ENCODE assay signal across 15 mouse cellular contexts in the genomic region with DNA sequence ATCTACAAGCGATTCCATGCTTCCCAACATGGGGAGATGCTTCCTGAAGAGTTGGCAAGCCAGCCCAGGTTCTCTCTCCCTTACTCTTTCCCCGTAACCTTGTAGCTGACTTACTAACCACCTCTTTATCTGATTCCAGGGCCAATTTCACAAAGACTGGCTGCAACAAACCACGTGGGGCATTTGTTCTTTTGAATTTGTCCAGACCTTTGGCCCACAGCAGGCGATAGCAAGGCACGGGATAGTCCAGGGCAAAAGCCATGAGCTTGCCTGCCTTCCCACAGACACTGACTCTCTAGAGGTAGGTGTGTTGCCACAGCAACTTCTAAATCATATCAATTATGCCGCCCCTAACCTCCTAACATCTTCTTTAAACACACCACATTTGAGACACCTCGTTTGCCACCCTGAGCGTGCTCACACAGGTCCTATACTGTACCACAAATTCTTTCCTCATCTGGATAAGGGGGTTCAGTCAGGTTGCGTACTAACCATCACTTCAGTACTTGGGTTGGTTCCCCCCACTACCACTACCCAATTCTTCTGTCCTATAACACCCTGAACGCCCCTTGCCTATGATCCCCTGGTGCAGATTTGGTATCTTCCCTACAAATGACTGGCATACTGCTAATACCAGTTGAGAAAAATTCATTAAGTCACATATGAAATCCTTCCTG. TPM values are rescaled to one million over a fixed set of nuclear protein-coding genes. Genes with fewer than 3 reads are reported as not detected.
A peak's percentile ranks its signal among the peaks of the same experiment; 100 is the strongest.
DNase-seq lines count a peak whose midpoint lies in the region; ATAC-seq and TF ChIP-seq lines count a peak whose summit lies in the region.
"Had no signal": no experiment of that assay in that cellular context is flagged by ENCODE, and none has a peak within 500 bp of the region (broad histone marks: within the 10 kb centered on the region; RNA-seq: fewer than 3 reads in every experiment).

No protein-coding gene starts in this region.

- H3K4me1 ChIP-seq in cortical plate, adult 2 months (ENCODE audit: control insufficient read depth, insufficient read depth, low read length), result peaks cover 22% of the 10 kb centered on the region
- H3K4me1 ChIP-seq in small intestine, adult 2 months (ENCODE audit: control insufficient read depth, insufficient read depth, insufficient read length, low read length), result peaks cover 10% of the 10 kb centered on the region
- H3K4me1 ChIP-seq in forebrain, embryonic 15.5 days, result peaks cover 6% of the 10 kb centered on the region

- H3K4me3 ChIP-seq in cortical plate, adult 2 months (ENCODE audit: insufficient read depth, low read length), result no peak overlapping the region
- no peak overlapping the region for H3K4me3 ChIP-seq in small intestine, adult 2 months (ENCODE audit: low read depth, low read length)
- H3K4me3 ChIP-seq in forebrain, embryonic 15.5 days, result no peak overlapping the region
- H3K4me3 ChIP-seq: embryonic facial prominence, embryonic 12.5 days; forebrain, embryonic 13.5 days; hindbrain, embryonic 13.5 days; layer of hippocampus, adult 2 months; lung, embryonic 15.5 days had no signal

- 43% methylated on average over 10 of the region's 10 CpGs for WGBS in small intestine, adult 2 months
- 84% methylated on average over 10 of the region's 10 CpGs for WGBS in forebrain, embryonic 15.5 days

- no peaks in the 10 kb centered on the region for H3K36me3 ChIP-seq in small intestine, adult 2 months (ENCODE audit: control insufficient read depth, insufficient read depth, low read length)
- H3K36me3 ChIP-seq in forebrain, embryonic 15.5 days, result no peaks in the 10 kb centered on the region
- H3K36me3 ChIP-seq: embryonic facial prominence, embryonic 12.5 days; hindbrain, embryonic 13.5 days; lung, embryonic 15.5 days had no signal

- no peak overlapping the region for H3K9ac ChIP-seq in forebrain, embryonic 15.5 days (replicated peaks)
- H3K9ac ChIP-seq: embryonic facial prominence, embryonic 12.5 days; forebrain, embryonic 13.5 days; hindbrain, embryonic 13.5 days; lung, embryonic 15.5 days had no signal

- H3K4me2 ChIP-seq in forebrain, embryonic 15.5 days (replicated peaks), result no peak overlapping the region
- H3K4me2 ChIP-seq: embryonic facial prominence, embryonic 12.5 days; forebrain, embryonic 13.5 days; hindbrain, embryonic 13.5 days; lung, embryonic 15.5 days had no signal

- H3K9me3 ChIP-seq in forebrain, embryonic 15.5 days, result no peaks in the 10 kb centered on the region
- H3K9me3 ChIP-seq: embryonic facial prominence, embryonic 12.5 days; forebrain, embryonic 13.5 days; hindbrain, embryonic 13.5 days; lung, embryonic 15.5 days had no signal

- DNase-seq in adrenal gland, adult 2 months, result peak; percentile 62
- no peak for DNase-seq in adrenal gland, postnatal 25 days
- DNase-seq in kidney, postnatal 25 days, result peak; percentile 71 to 90
- DNase-seq in cerebellum, postnatal 14 days, result no peak
- no peak for DNase-seq in cerebellum, postnatal 36 days
- DNase-seq: gastrocnemius, postnatal 14 days; right cerebral cortex, postnatal 14 days had no signal

- H3K27me3 ChIP-seq in small intestine, adult 2 months (ENCODE audit: control insufficient read depth, insufficient read depth, low read length), result no peaks in the 10 kb centered on the region
- no peaks in the 10 kb centered on the region for H3K27me3 ChIP-seq in forebrain, embryonic 15.5 days
- H3K27me3 ChIP-seq: embryonic facial prominence, embryonic 12.5 days; lung, embryonic 15.5 days had no signal

- peak overlapping the region; percentile 25; the same call in 1 of the 2 replicates for H3K27ac ChIP-seq in cortical plate, adult 2 months (ENCODE audit: insufficient read depth, low read length)
- H3K27ac ChIP-seq in small intestine, adult 2 months (ENCODE audit: insufficient read depth, low read depth, low read length), result peak overlapping the region; percentile 76
- no peak overlapping the region for H3K27ac ChIP-seq in forebrain, embryonic 15.5 days (replicated peaks)
- H3K27ac ChIP-seq: embryonic facial prominence, embryonic 12.5 days; forebrain, embryonic 13.5 days; hindbrain, embryonic 13.5 days; lung, embryonic 15.5 days had no signal

- no peak for TF ChIP-seq CTCF in cortical plate, adult 2 months (IDR thresholded peaks at IDR 0.05; ENCODE audit: extremely low read depth, insufficient read depth, low read length)
- TF ChIP-seq CTCF in small intestine, adult 2 months (IDR thresholded peaks at IDR 0.05; ENCODE audit: extremely low read depth, insufficient read length, insufficient replicate concordance, low read depth, low read length), result no peak

- no peak for TF ChIP-seq POLR2A in cortical plate, adult 2 months (IDR thresholded peaks at IDR 0.05; ENCODE audit: extremely low read depth, insufficient read depth, low read length)
- no peak for TF ChIP-seq POLR2A in small intestine, adult 2 months (IDR thresholded peaks at IDR 0.05; ENCODE audit: low read depth, low read length)

- ATAC-seq in forebrain, embryonic 15.5 days (replicated peaks), result no peak
- ATAC-seq: forebrain, embryonic 13.5 days had no signal

RNA-seq across cellular contexts. Expression of a gene that starts 26.7 kb away (rescaled TPM):
- 10 to 100 TPM in 1 of 2 experiments, 1 to 10 TPM in 1; 9.0 to 16.4 TPM for total RNA-seq in adrenal gland, adult 2 months (2021)
- polyA plus RNA-seq in adrenal gland, adult 2 months (2012; rRNA removed), result 16.8 and 18.0 TPM in 2 replicates
- total RNA-seq in adrenal gland, postnatal 25 days (2021), result 17.9 and 22.8 TPM in 2 replicates
- 121 and 125 TPM in 2 replicates for polyA plus RNA-seq in cortical plate, adult 2 months (2012; rRNA removed)
- polyA plus RNA-seq in small intestine, adult 2 months (2012; rRNA removed), result 0.41 and 1.8 TPM in 2 replicates
- polyA plus RNA-seq in forebrain, embryonic 15.5 days (2015; fragmentation: Nextera tagmentation; extraction: Ambion mirVana), result 4.2 TPM in 2 replicates

Comparison
In these comparisons a context has a peak if more than half of its experiments do, and no peak if none do; other contexts are left out.
1. DNase-seq: peak in adrenal gland, adult 2 months (single experiment) and kidney, postnatal 25 days (2 of 2); none in adrenal gland, postnatal 25 days (single experiment), cerebellum, postnatal 14 days (0 of 2) and cerebellum, postnatal 36 days (0 of 2).